Mouse (Mus musculus): ENCODE results near the gene Oprd1. TPM values are rescaled to one million over a fixed set of nuclear protein-coding genes. Genes with fewer than 3 reads are reported as not detected.

The Oprd1 gene
- polyA plus RNA-seq, 1 experiment from 2014 or later: not detected

DNA sequence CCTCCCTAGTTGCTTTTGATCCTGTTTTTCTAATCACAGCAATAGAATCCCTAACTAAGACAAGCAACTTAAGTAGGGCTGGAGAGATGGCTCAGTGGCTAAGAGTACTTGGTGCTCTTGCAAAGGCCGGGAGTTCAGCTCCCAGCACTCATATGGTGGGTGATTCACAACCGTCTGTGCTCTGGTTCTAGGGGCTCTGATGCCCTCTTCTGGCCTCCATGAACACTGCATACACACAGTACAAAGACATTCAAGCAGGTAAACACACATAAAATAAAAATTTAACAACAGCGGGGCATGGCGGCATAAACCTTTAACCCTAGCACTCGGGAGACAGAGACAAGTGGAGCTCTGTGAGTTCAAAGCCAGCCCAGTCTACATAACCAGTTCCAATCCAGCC is 1.9 kb upstream of the Oprd1 start:
- WGBS: 82% methylated on average over 5 of the region's 5 CpGs

DNA sequence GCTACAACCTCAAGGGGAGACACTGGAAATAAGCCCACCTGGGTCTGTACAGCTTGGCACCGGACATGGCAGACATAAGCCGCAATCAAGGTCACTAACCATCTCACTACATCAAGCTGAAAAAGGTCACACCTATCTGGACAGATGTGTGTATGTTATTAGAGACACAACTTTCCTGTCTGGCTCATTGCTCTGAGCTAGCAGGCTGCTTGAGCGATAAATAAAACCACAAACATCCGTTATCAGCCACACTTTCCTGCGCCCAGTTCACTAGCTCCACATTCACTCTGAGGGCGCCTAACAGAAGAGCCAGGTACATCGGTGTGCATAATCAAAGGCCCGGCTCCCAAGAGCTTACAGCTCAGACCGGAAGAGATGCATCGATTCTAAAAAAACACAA is 806 bp upstream of the Oprd1 start:
- no peak overlapping the region for H3K4me3 ChIP-seq (ENCODE audit: low read depth, low read length)

More for the DNA sequence above, 1.9 kb upstream of the Oprd1 start:
- no peak overlapping the region for H3K27ac ChIP-seq (ENCODE audit: low read depth, low read length)
- ATAC-seq (replicated peaks; ENCODE audit: low FRiP score): no peak
- no peaks in the 10 kb centered on the region for H3K9me3 ChIP-seq (ENCODE audit: control insufficient read depth, low read length)
- no peak overlapping the region for H3K9ac ChIP-seq (ENCODE audit: low read length)
- no peaks in the 10 kb centered on the region for H3K36me3 ChIP-seq (ENCODE audit: control insufficient read depth, insufficient read depth, low read length)
- no peaks in the 10 kb centered on the region for H3K4me1 ChIP-seq (replicated peaks; ENCODE audit: control insufficient read depth, insufficient read depth, low read length)
- H3K4me3 ChIP-seq (ENCODE audit: low read depth, low read length): no peak overlapping the region
- peaks cover 36% of the 10 kb centered on the region for H3K27me3 ChIP-seq (ENCODE audit: control insufficient read depth, insufficient read depth, low read length)
- H3K4me2 ChIP-seq (ENCODE audit: low read depth, low read length, severe bottlenecking): no peak overlapping the region
- DNase-seq (ENCODE audit: low spot score): peak; percentile 49

DNA sequence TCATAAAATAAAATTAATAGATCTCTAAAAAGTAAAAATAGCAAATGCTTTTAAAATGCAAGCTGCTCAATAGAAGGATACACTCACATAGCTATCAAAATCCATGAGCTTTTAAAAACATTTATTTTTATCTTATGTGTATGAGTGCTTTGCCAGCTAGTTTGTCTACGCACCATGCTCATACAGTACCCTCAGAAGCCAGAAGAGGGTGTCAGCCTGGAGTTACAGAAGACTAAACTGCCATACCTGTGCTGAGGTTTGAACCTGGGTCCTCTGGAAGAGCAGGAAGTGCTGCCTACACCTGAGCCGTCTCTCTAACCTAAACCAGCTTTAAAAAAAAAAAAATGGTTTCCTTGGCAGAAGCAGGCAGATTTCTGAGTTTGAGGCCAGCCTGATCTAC is 5.6 kb downstream of the Oprd1 start:
- Histone ChIP-seq H3K27ac (ENCODE audit: low read depth, low read length) (no peak overlapping the region), H3K27me3 (ENCODE audit: control insufficient read depth, insufficient read depth, low read length) (peaks cover 13% of the 10 kb centered on the region), H3K36me3 (ENCODE audit: control insufficient read depth, insufficient read depth, low read length) (no peaks in the 10 kb centered on the region), H3K4me3 (ENCODE audit: low read depth, low read length) (no peak overlapping the region), H3K9ac (ENCODE audit: low read length) (no peak overlapping the region), H3K9me3 (ENCODE audit: control insufficient read depth, low read length) (no peaks in the 10 kb centered on the region), H3K4me2 (ENCODE audit: low read depth, low read length, severe bottlenecking) (no peak overlapping the region), H3K4me1 (replicated peaks; ENCODE audit: control insufficient read depth, insufficient read depth, low read length) (no peaks in the 10 kb centered on the region)
- 89% methylated on average over 2 of the region's 2 CpGs for WGBS
- ATAC-seq (replicated peaks; ENCODE audit: low FRiP score): no peak
- DNase-seq (ENCODE audit: low spot score): peak; percentile 17

More for the DNA sequence above, 806 bp upstream of the Oprd1 start:
- no peak for ATAC-seq (replicated peaks; ENCODE audit: low FRiP score)
- Histone ChIP-seq H3K27me3 (ENCODE audit: control insufficient read depth, insufficient read depth, low read length) (peaks cover 36% of the 10 kb centered on the region), H3K27ac (ENCODE audit: low read depth, low read length) (no peak overlapping the region), H3K9ac (ENCODE audit: low read length) (no peak overlapping the region), H3K4me2 (ENCODE audit: low read depth, low read length, severe bottlenecking) (no peak overlapping the region), H3K9me3 (ENCODE audit: control insufficient read depth, low read length) (no peaks in the 10 kb centered on the region), H3K4me1 (replicated peaks; ENCODE audit: control insufficient read depth, insufficient read depth, low read length) (no peaks in the 10 kb centered on the region), H3K36me3 (ENCODE audit: control insufficient read depth, insufficient read depth, low read length) (no peaks in the 10 kb centered on the region)
- 43% methylated on average over 10 of the region's 10 CpGs for WGBS
- DNase-seq (ENCODE audit: low spot score): peak; percentile 44

DNA sequence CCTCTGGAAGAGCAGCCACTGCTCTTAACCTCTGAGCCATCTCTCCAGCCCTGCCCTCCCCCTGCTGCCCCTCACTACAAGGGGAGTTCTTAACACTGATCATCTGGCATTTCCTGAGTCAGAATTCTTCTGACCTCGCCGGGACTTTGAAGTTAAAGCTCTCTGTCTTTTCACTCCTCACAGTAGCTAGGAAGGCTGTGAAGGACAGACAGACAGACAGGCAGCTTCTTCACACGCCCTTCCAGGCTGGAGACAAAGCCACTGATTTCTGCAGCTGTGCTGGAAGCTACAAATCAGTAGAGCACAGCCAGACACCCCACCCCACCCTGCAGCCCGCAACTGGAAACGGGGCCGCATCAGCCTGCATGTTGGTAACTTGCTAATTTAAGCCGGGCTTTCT is 7.3 kb downstream of the Oprd1 start:
- no peaks in the 10 kb centered on the region for H3K4me1 ChIP-seq (replicated peaks; ENCODE audit: control insufficient read depth, insufficient read depth, low read length)
- H3K36me3 ChIP-seq (ENCODE audit: control insufficient read depth, insufficient read depth, low read length): no peaks in the 10 kb centered on the region
- no peaks in the 10 kb centered on the region for H3K27me3 ChIP-seq (ENCODE audit: control insufficient read depth, insufficient read depth, low read length)
- H3K9ac ChIP-seq (ENCODE audit: low read length): no peak overlapping the region
- ATAC-seq (replicated peaks; ENCODE audit: low FRiP score) (no peak), DNase-seq (ENCODE audit: low spot score) (no peak)
- WGBS: 79% methylated on average over 7 of the region's 7 CpGs
- no peak overlapping the region for H3K27ac ChIP-seq (ENCODE audit: low read depth, low read length)
- H3K4me3 ChIP-seq (ENCODE audit: low read depth, low read length): no peak overlapping the region
- no peak overlapping the region for H3K4me2 ChIP-seq (ENCODE audit: low read depth, low read length, severe bottlenecking)
- H3K9me3 ChIP-seq (ENCODE audit: control insufficient read depth, low read length): no peaks in the 10 kb centered on the region

DNA sequence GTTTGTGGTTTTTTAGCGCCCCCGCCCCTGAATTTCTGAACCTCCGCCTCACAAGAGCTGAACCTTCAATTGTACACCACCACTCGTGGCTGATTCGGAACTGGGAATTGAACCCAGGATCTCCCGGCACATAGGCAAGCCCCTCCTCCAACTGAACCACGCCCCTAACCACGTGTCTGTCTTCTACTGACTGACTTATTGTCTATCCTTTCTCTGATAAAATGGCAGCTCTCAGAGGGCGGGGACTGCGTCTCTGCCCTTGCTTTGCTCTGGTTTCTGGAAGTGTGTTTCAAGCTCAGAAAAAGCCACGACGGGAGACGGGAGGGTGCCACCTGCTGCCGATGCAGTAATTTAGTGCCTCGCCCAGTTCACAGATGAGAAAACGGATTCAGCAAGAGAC is 10.4 kb downstream of the Oprd1 start:
- Histone ChIP-seq H3K4me2 (ENCODE audit: low read depth, low read length, severe bottlenecking) (no peak overlapping the region), H3K27ac (ENCODE audit: low read depth, low read length) (no peak overlapping the region), H3K27me3 (ENCODE audit: control insufficient read depth, insufficient read depth, low read length) (no peaks in the 10 kb centered on the region), H3K36me3 (ENCODE audit: control insufficient read depth, insufficient read depth, low read length) (no peaks in the 10 kb centered on the region), H3K9me3 (ENCODE audit: control insufficient read depth, low read length) (no peaks in the 10 kb centered on the region), H3K4me3 (ENCODE audit: low read depth, low read length) (no peak overlapping the region), H3K4me1 (replicated peaks; ENCODE audit: control insufficient read depth, insufficient read depth, low read length) (peaks cover 8% of the 10 kb centered on the region; the same call in 1 of the 2 replicates), H3K9ac (ENCODE audit: low read length) (no peak overlapping the region)
- DNase-seq (ENCODE audit: low spot score) (no peak), ATAC-seq (replicated peaks; ENCODE audit: low FRiP score) (no peak)
- 68% methylated on average over 16 of the region's 16 CpGs for WGBS

DNA sequence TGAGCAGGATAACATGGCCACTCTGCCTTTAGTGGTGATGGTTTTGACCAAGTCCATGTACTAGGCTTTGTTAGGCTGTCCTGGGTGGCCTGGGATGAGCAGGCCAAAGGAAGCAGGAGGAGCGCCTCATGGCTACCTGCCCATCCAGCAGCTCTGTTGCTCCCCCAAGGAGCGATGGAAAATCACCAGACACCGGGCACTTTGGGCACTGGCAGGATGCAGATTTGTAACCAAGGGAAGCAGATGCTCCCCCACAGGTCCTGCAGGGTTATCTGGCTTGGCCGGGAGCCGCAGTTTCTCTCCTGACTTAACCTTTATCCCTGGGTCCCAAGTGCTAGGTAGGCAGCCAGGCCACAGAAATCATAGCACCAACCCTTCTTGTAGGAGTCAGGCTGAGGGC is 10.9 kb downstream of the Oprd1 start:
- no peaks in the 10 kb centered on the region for H3K9me3 ChIP-seq (ENCODE audit: control insufficient read depth, low read length)
- no peak overlapping the region for H3K9ac ChIP-seq (ENCODE audit: low read length)
- no peaks in the 10 kb centered on the region for H3K27me3 ChIP-seq (ENCODE audit: control insufficient read depth, insufficient read depth, low read length)
- H3K36me3 ChIP-seq (ENCODE audit: control insufficient read depth, insufficient read depth, low read length): no peaks in the 10 kb centered on the region
- H3K4me2 ChIP-seq (ENCODE audit: low read depth, low read length, severe bottlenecking): no peak overlapping the region
- H3K27ac ChIP-seq (ENCODE audit: low read depth, low read length): no peak overlapping the region
- 92% methylated on average over 5 of the region's 5 CpGs for WGBS
- DNase-seq (ENCODE audit: low spot score) (no peak), ATAC-seq (replicated peaks; ENCODE audit: low FRiP score) (no peak)
- no peak overlapping the region for H3K4me3 ChIP-seq (ENCODE audit: low read depth, low read length)
- peaks cover 8% of the 10 kb centered on the region; the same call in 1 of the 2 replicates for H3K4me1 ChIP-seq (replicated peaks; ENCODE audit: control insufficient read depth, insufficient read depth, low read length)

DNA sequence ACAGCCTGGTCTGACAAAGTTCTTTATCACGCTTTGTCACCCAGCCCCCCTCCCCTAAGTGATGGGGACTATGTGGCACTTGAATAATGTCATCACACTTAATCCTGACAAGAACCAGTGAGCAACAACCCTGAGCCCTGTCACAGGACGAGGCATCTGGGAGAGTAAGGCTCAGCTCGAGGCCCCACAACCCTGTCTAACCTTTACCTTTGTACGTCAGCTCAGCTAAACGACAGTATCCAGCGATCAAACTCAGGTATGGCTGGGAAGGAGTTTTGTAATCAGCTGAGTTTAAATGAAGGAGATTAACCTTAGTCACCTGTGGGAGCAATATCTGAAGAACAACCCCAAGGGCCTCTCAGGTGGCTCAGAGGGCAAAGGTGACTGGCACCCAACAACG is 12.0 kb downstream of the Oprd1 start:
- no peak for ATAC-seq (replicated peaks; ENCODE audit: low FRiP score)
- Histone ChIP-seq H3K4me3 (ENCODE audit: low read depth, low read length) (no peak overlapping the region), H3K4me1 (replicated peaks; ENCODE audit: control insufficient read depth, insufficient read depth, low read length) (peaks cover 8% of the 10 kb centered on the region; the same call in 1 of the 2 replicates), H3K9ac (ENCODE audit: low read length) (no peak overlapping the region), H3K4me2 (ENCODE audit: low read depth, low read length, severe bottlenecking) (no peak overlapping the region), H3K36me3 (ENCODE audit: control insufficient read depth, insufficient read depth, low read length) (no peaks in the 10 kb centered on the region), H3K27ac (ENCODE audit: low read depth, low read length) (no peak overlapping the region), H3K27me3 (ENCODE audit: control insufficient read depth, insufficient read depth, low read length) (no peaks in the 10 kb centered on the region), H3K9me3 (ENCODE audit: control insufficient read depth, low read length) (no peaks in the 10 kb centered on the region)
- WGBS: 89% methylated on average over 7 of the region's 7 CpGs
- DNase-seq (ENCODE audit: low spot score): no peak

DNA sequence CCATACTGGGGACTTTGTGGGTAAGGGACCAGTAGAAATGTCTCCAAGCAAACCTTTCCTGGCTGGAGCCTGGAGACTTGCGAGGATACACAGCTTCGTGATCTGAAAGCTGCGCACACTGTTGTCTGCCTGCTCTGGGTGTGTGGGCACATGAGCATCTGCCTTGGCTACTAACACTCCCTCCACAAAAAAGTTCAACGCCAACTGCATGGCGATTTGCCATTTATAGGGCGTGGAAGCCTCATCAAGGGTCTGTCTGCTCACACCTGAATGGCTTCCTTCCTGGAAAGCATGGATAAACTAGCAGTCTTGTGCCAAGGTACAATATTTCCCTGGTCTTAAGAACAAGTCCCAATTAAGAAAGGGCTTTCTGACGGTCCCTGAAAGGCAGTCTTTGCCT is 12.5 kb downstream of the Oprd1 start:
- H3K27ac ChIP-seq (ENCODE audit: low read depth, low read length): no peak overlapping the region
- no peak for DNase-seq (ENCODE audit: low spot score)

DNA sequence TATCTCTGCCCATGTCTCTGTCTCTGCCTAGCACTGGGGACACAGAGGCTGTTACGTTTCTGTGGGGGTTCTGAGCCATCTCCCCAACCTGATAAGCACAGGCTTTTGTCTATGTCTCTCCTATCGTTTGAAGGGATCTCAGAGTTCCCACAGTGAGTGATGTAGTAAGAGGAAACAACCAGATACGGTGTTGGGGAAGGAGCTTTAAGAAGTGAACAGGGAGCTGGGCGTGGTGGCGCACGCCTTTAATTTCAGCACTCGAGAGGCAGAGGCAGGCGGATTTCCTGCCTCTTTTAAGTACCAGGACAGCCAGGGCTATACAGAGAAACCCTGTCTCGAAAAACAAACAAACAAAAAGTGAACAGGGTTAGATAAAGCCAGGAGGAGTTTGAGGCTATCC is 13.2 kb downstream of the Oprd1 start:
- 89% methylated on average over 9 of the region's 9 CpGs for WGBS
- Histone ChIP-seq H3K9ac (ENCODE audit: low read length) (no peak overlapping the region), H3K36me3 (ENCODE audit: control insufficient read depth, insufficient read depth, low read length) (no peaks in the 10 kb centered on the region), H3K4me1 (replicated peaks; ENCODE audit: control insufficient read depth, insufficient read depth, low read length) (peaks cover 8% of the 10 kb centered on the region; the same call in 1 of the 2 replicates), H3K4me3 (ENCODE audit: low read depth, low read length) (no peak overlapping the region), H3K27ac (ENCODE audit: low read depth, low read length) (no peak overlapping the region), H3K27me3 (ENCODE audit: control insufficient read depth, insufficient read depth, low read length) (no peaks in the 10 kb centered on the region), H3K9me3 (ENCODE audit: control insufficient read depth, low read length) (no peaks in the 10 kb centered on the region), H3K4me2 (ENCODE audit: low read depth, low read length, severe bottlenecking) (no peak overlapping the region)
- no peak for DNase-seq (ENCODE audit: low spot score)
- no peak for ATAC-seq (replicated peaks; ENCODE audit: low FRiP score)

More for the DNA sequence above, 12.5 kb downstream of the Oprd1 start:
- Histone ChIP-seq H3K4me2 (ENCODE audit: low read depth, low read length, severe bottlenecking) (no peak overlapping the region), H3K4me1 (replicated peaks; ENCODE audit: control insufficient read depth, insufficient read depth, low read length) (peaks cover 8% of the 10 kb centered on the region; the same call in 1 of the 2 replicates), H3K4me3 (ENCODE audit: low read depth, low read length) (no peak overlapping the region), H3K9me3 (ENCODE audit: control insufficient read depth, low read length) (no peaks in the 10 kb centered on the region), H3K9ac (ENCODE audit: low read length) (no peak overlapping the region), H3K27me3 (ENCODE audit: control insufficient read depth, insufficient read depth, low read length) (no peaks in the 10 kb centered on the region), H3K36me3 (ENCODE audit: control insufficient read depth, insufficient read depth, low read length) (no peaks in the 10 kb centered on the region)
- 94% methylated on average over 7 of the region's 7 CpGs for WGBS
- ATAC-seq (replicated peaks; ENCODE audit: low FRiP score): no peak

Measured in forebrain, embryonic 11.5 days (tissue).